Mouse (Mus musculus) layer of hippocampus, postnatal 36 days (tissue): ENCODE results near the gene Nsun6. TPM values are rescaled to one million over a fixed set of nuclear protein-coding genes. Genes with fewer than 3 reads are reported as not detected.

Experiments used
- DNase-seq, 2 experiments: peaks; one replicate each; pipeline ENCODE4 v3.0.0; 2022
- total RNA-seq, 2 experiments: library from RNA; stranded (reverse); gene quantifications; 2 replicates each; pipeline ENCODE4 v1.2.3; 2021

The Nsun6 gene
- total RNA-seq, 2 experiments from 2014 or later, result 8.1 to 9.2 TPM

DNA sequence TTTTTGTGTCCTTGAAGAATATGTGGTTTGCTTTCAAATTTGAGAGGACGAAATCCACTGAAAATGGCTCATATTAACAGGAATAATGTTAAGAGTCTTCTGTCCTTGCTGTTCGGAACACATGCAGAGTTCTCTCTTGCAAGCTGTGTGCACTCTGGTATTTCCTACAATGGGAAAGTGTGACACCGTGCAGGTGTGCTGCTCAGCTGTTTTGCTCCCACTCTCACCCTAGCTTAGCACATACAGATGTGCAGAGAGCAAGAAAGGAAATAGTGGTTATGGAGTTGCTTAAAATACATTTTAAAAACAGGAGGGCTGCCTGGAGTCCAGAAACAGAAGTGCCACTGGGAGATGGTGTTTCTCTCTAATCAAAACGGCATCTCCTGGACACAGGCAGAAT lies 65.5 kb downstream of the Nsun6 start:
- no peak for DNase-seq

- no peak for DNase-seq
Measured at GRCm38 (mm10) chr2:14988451-14988850, 66.4 kb downstream of the Nsun6 start.

- DNase-seq, result no peak
Measured at GRCm38 (mm10) chr2:14984029-14984428, 70.8 kb downstream of the Nsun6 start.

GRCm38 (mm10) chr2:14961493-14961892 lies 93.4 kb downstream of the Nsun6 start:
- DNase-seq, result no peak

DNA sequence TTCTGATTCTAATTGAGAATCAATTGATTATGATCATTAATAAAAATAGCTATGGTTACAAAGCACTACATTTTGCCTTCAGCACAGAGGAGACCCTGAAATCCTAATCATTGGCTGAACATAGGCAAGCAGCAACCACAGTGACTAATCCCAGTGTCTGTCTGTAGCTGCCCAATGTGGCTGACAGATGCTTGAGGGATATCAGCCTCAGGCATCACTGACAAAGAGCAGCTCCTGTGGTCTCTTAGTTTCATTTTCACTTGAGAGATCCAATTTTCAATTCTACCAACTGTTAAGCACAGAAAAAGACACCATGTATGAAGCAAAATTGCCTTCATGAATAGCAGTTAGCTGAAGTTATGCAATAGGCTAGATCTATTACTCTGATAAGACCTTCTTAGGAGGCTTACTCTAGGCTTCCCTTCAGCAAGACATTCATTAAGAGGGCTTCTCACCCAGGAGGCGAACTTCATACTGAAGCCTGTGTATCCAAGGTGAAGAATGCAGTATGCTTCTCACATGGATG lies 93.8 kb downstream of the Nsun6 start:
- peak in 1 of 2 experiments; percentile 21 for DNase-seq

DNA sequence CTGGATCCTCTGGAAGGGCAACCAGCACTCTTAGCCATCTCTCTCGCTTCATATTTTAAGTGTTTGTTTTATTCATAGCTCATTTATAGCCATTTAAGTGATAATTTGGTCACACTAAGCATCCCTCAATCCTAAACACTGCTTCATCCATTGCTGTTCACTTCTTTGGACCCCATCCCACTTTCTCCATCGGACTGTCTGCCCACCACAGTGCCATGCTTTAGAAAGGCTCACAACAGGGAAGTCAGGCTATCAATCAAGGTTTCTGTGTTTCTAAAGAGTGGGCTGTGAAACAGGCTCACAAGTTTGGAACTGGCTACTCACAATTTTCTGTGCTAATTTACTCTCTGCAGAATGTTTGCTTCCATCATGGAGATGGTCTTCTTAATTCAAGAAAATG lies 101.8 kb downstream of the Nsun6 start:
- DNase-seq, result no peak

Other genes starting within 250 kb of the Nsun6 start
- gene Arl5b, start 5.7 kb downstream of the Nsun6 start, total RNA-seq, result 10 to 100 TPM; 30.7 to 35.7 TPM